Mouse (Mus musculus) layer of hippocampus, postnatal 25 days (tissue): ENCODE data around the gene Zdhhc14. TPM values are rescaled to one million over a fixed set of nuclear protein-coding genes. Genes with fewer than 3 reads are reported as not detected.

ENCODE experiments used
- DNase-seq, 2 experiments: peaks; one replicate each; pipeline ENCODE4 v3.0.0; 2022; ENCODE audit warnings: mixed read lengths in 2 of 2, low spot score in 1 of 2; ENCODE audit errors: extremely low spot score in 1 of 2
- total RNA-seq, 2 experiments: library from RNA; stranded (reverse); gene quantifications; 2 replicates each; pipeline ENCODE4 v1.2.3; 2021

The Zdhhc14 gene
- total RNA-seq, 2 experiments from 2014 or later, result 47.2 to 49.3 TPM

DNA sequence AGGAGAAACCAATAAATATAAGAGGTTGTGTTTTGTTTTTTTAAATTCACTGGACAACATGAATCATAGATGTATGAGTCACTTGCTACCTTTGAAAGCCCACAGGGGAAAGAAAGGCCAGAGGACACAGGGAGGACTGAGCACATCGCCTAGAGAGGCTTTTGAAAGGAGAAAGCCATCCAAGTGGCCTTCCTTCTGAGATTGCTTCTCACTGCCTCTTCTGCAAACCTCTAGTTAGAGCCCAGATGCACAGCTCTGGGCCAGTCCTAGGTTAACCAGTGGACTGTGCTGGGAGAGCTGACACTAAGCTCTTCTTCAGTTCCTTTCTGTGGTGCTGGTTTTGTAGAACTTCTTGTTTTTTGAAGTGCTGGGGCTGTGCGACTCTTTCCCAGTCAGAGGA is 307.9 kb downstream of the Zdhhc14 start:
- no peak for DNase-seq

DNA sequence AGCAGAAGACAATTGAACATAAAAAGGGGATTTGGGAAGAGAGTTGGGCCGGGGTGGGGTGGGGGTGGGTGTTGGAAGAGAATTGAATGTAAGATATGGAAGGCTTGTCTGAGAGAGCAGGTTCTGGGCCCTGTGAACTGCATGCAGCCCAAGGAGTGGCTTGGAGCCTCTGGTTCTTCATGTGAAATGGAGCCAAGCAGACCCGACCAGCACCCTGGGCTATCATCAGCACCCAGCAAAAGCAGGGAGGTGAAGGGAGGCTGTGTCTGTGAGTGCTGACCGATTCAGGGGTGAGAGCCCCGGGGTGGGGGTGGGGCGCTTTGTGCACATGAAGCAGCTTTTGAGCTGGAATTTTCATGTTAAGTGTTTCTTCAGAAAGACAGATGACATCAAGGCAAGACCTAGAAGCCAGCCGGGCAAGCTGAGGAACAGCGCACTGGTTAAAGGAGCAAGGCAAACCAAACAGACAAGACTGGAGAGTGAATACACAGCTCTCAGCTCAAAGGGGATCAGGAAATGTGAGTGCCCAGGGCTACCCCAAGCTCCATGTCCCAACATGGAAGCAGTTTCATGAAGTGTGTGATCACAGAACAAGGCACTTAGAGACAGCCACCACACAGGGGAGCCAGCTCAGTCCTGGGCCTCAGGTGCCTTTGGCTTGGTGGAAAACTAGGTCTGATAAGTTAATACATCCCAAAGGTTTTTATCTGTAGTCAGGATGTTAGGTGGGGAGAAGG is 308.6 kb downstream of the Zdhhc14 start:
- no peak for DNase-seq

DNA sequence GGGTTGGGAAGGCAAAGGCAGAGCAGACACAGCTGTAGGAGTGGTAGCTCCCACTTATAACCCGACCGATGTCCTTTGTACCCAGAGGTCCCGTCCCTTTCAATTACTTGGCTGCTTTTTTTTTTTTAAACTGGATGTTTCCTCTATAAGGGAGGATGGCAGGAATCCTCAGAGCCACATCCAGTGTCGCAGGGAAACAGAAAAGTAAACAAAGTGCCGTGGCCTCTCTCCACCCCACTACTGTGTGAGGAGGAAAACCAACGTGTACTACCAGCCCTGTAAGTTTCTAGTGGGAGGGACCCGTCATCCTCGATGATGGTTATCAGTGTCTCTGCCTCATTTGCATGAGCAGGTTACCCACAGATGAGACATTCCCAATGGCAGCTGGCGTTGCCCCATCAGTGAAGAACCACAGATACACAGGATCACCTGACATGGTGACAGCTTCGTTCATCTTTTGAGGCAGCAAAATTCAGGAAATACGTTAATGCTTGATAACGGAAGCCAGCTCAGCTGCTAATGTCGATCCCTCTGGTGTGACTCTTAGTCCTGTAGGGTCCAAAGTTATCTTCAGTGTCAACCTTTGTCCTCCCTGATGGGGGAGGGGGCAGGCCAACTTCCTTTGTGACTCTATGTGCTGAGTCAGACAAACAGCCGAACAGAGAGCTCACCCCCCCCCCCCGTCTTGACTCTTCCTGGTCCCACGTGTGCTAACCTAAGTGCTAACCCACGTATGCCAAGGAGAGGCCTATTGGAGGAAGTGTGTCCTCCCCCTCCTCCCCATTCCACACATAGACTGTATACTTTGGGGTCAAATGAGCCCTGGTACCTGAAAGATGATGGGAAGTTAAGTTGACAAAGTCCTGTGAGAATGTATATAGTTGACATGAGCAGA is 309.7 kb downstream of the Zdhhc14 start:
- DNase-seq, result no peak

DNA sequence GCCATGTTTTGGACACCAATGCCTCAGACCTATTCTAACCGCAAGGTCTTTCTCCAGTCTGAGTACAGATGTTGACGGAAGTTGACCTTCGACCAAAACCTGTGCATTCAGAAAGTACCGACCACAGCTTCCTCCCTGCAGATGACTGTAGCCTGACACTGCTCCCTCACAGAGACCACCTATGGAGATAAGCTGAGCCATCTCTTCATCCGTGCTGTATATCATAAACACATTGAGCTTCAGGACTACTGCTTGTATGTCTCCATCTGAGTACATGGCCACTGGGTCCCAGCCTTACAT is 310.2 kb downstream of the Zdhhc14 start:
- no peak for DNase-seq

Other genes starting within 250 kb of the Zdhhc14 start
- gene Ldhal6b, start 73.8 kb upstream of the Zdhhc14 start, total RNA-seq, result 1 to 10 TPM in 1 of 2 experiments, under 1 TPM in 1; 0.98 to 2.3 TPM
- gene Tmem242, start 52.3 kb upstream of the Zdhhc14 start, total RNA-seq, result 10 to 100 TPM; 73.7 to 86.9 TPM